Mouse (Mus musculus) CH12.LX (cell line): ENCODE results near the gene Cep112. TPM values are rescaled to one million over a fixed set of nuclear protein-coding genes. Genes with fewer than 3 reads are reported as not detected.

Source experiments
- DNase-seq: peaks from one replicate; pipeline ENCODE4 v3.0.0-alpha.2; 2013; ENCODE audit errors: extremely low read depth
- H3K27ac ChIP-seq: 2 replicates; pipeline ENCODE4 v1.5.1; 2012; ENCODE audit warnings: low read depth, mild to moderate bottlenecking, control low read depth, moderate library complexity; ENCODE audit not compliant: insufficient read depth
- H3K27me3 ChIP-seq: replicated peaks from 2 replicates; pipeline ENCODE3; 2012; ENCODE audit warnings: inconsistent platforms
- H3K36me3 ChIP-seq, 2 experiments: replicated peaks in 1 of 2; 2 replicates each; pipeline versions ENCODE3 to v1.6.1; 2012; ENCODE audit warnings: inconsistent platforms in 1 of 2, low read length in 1 of 2, mild to moderate bottlenecking in 1 of 2, mixed read lengths in 1 of 2, moderate library complexity in 1 of 2; ENCODE audit not compliant: control insufficient read depth in 1 of 2, insufficient read depth in 1 of 2
- H3K4me1 ChIP-seq, 2 experiments: 2 replicates each; pipeline ENCODE4 v1.6.1; 2012; ENCODE audit warnings: inconsistent platforms in 1 of 2, moderate library complexity in 1 of 2; ENCODE audit not compliant: insufficient read depth in 2 of 2, control insufficient read depth in 1 of 2
- H3K4me2 ChIP-seq: 2 replicates; pipeline ENCODE4 v1.6.1; 2012; ENCODE audit warnings: low read depth, mild to moderate bottlenecking, control low read depth; ENCODE audit not compliant: poor library complexity, insufficient read depth, severe bottlenecking
- H3K4me3 ChIP-seq, 3 experiments: fragments of 150-350 bp in 1 of 3; sonication (generic) in 1 of 3; replicated peaks in 1 of 3; 2 replicates each; pipeline versions ENCODE3 to v1.5.1; 2011 to 2012; ENCODE audit warnings: low read depth in 2 of 3, low read length in 2 of 3, mild to moderate bottlenecking in 2 of 3, moderate library complexity in 2 of 3, control low read depth in 1 of 3, improper control_type of control experiment in 1 of 3, inconsistent platforms in 1 of 3, mixed read lengths in 1 of 3; ENCODE audit not compliant: poor library complexity in 1 of 3
- H3K79me2 ChIP-seq: replicated peaks from 2 replicates; pipeline ENCODE4 v1.6.1; 2012; ENCODE audit warnings: mild to moderate bottlenecking, moderate library complexity; ENCODE audit not compliant: control insufficient read depth, poor library complexity, insufficient read depth, severe bottlenecking; ENCODE audit errors: extremely low read depth
- H3K9ac ChIP-seq: 2 replicates; pipeline ENCODE4 v1.6.1; 2012; ENCODE audit warnings: low read depth, mild to moderate bottlenecking, control low read depth, moderate library complexity; ENCODE audit not compliant: insufficient read depth
- H3K9me3 ChIP-seq: replicated peaks from 2 replicates; pipeline ENCODE3; 2012; ENCODE audit warnings: low read length, inconsistent platforms, mixed read lengths
- BHLHE40 ChIP-seq: IDR thresholded peaks from 2 replicates; pipeline ENCODE4 v1.6.1; 2011; ENCODE audit warnings: mild to moderate bottlenecking, low read depth, low read length, improper control_type of control experiment
- CHD1 ChIP-seq: IDR thresholded peaks from 2 replicates; pipeline ENCODE4 v1.6.1; 2012; ENCODE audit warnings: low read depth, low read length, improper control_type of control experiment, inconsistent platforms
- CHD2 ChIP-seq: IDR thresholded peaks from 2 replicates; pipeline ENCODE4 v1.6.1; 2011; ENCODE audit warnings: low read length, improper control_type of control experiment
- ELF1 ChIP-seq: IDR thresholded peaks from 2 replicates; pipeline ENCODE4 v1.6.1; 2014; ENCODE audit warnings: low read depth, mild to moderate bottlenecking, inconsistent platforms, low read length, improper control_type of control experiment
- EP300 ChIP-seq: IDR thresholded peaks from 2 replicates; pipeline ENCODE4 v1.6.1; 2011; ENCODE audit warnings: low read length, improper control_type of control experiment
- ETS1 ChIP-seq: conservative IDR thresholded peaks from 2 replicates; pipeline ENCODE4 v1.6.1; 2012; ENCODE audit warnings: low read depth, mild to moderate bottlenecking, inconsistent platforms, low read length, improper control_type of control experiment, moderate library complexity
- GABPA ChIP-seq: IDR thresholded peaks from 2 replicates; pipeline ENCODE4 v1.6.1; 2012; ENCODE audit warnings: low read depth, low read length, improper control_type of control experiment, inconsistent platforms; ENCODE audit not compliant: insufficient replicate concordance
- HCFC1 ChIP-seq: IDR thresholded peaks from 2 replicates; pipeline ENCODE4 v1.6.1; 2012; ENCODE audit warnings: low read depth, mild to moderate bottlenecking, inconsistent platforms, low read length, improper control_type of control experiment
- IRF4 ChIP-seq: IDR thresholded peaks from 2 replicates; pipeline ENCODE4 v1.6.1; 2014; ENCODE audit warnings: low read depth, mild to moderate bottlenecking, inconsistent platforms, low read length, improper control_type of control experiment
- JUN ChIP-seq: IDR thresholded peaks from 2 replicates; pipeline ENCODE4 v1.6.1; 2011; ENCODE audit warnings: low read depth, mild to moderate bottlenecking, low read length, improper control_type of control experiment, moderate library complexity; ENCODE audit not compliant: insufficient read depth
- JUND ChIP-seq: conservative IDR thresholded peaks from 2 replicates; pipeline ENCODE4 v1.6.1; 2011; ENCODE audit warnings: low read depth, low read length, improper control_type of control experiment
- KAT2A ChIP-seq: IDR thresholded peaks from 2 replicates; pipeline ENCODE4 v1.6.1; 2012; ENCODE audit warnings: low read length, improper control_type of control experiment, inconsistent platforms; ENCODE audit not compliant: insufficient replicate concordance
- MAFK ChIP-seq: IDR thresholded peaks from 2 replicates; pipeline ENCODE4 v1.6.1; 2011; ENCODE audit warnings: low read length, improper control_type of control experiment; ENCODE audit not compliant: insufficient replicate concordance
- MAX ChIP-seq: IDR thresholded peaks from 2 replicates; pipeline ENCODE4 v1.6.1; 2011; ENCODE audit warnings: low read length, improper control_type of control experiment
- MEF2A ChIP-seq: IDR thresholded peaks from 2 replicates; pipeline ENCODE4 v1.6.1; 2014; ENCODE audit warnings: low read depth, mild to moderate bottlenecking, inconsistent platforms, low read length, improper control_type of control experiment, borderline replicate concordance
- MXI1 ChIP-seq: IDR thresholded peaks from 2 replicates; pipeline ENCODE4 v1.6.1; 2011; ENCODE audit warnings: mild to moderate bottlenecking, low read depth, low read length, improper control_type of control experiment
- MYC ChIP-seq: IDR thresholded peaks from 2 replicates; pipeline ENCODE4 v1.6.1; 2011; ENCODE audit warnings: low read depth, mild to moderate bottlenecking, improper control_type of control experiment, low read length
- NRF1 ChIP-seq: IDR thresholded peaks from 2 replicates; pipeline ENCODE4 v1.6.1; 2014; ENCODE audit warnings: low read depth, mild to moderate bottlenecking, inconsistent platforms, low read length, improper control_type of control experiment, moderate library complexity
- POLR2A ChIP-seq: IDR thresholded peaks from 2 replicates; pipeline ENCODE4 v1.6.1; 2011; ENCODE audit warnings: low read depth, mild to moderate bottlenecking, improper control_type of control experiment, low read length
- POLR2AphosphoS2 ChIP-seq: IDR thresholded peaks from 2 replicates; pipeline ENCODE4 v1.6.1; 2011; ENCODE audit warnings: low read depth, low read length, improper control_type of control experiment
- RAD21 ChIP-seq: IDR thresholded peaks from 2 replicates; pipeline ENCODE4 v1.6.1; 2011; ENCODE audit warnings: low read depth, mild to moderate bottlenecking, low read length, improper control_type of control experiment, moderate library complexity
- RCOR1 ChIP-seq: conservative IDR thresholded peaks from 2 replicates; pipeline ENCODE4 v1.6.1; 2012; ENCODE audit warnings: low read depth, mild to moderate bottlenecking, inconsistent platforms, low read length, improper control_type of control experiment
- SIN3A ChIP-seq: IDR thresholded peaks from 2 replicates; pipeline ENCODE4 v1.6.1; 2012; ENCODE audit warnings: low read length, improper control_type of control experiment, inconsistent platforms
- TCF12 ChIP-seq: IDR thresholded peaks from 2 replicates; pipeline ENCODE4 v1.6.1; 2014; ENCODE audit warnings: low read depth, mild to moderate bottlenecking, inconsistent platforms, low read length, improper control_type of control experiment
- UBTF ChIP-seq: IDR thresholded peaks from 2 replicates; pipeline ENCODE4 v1.6.1; 2012; ENCODE audit warnings: low read depth, mild to moderate bottlenecking, inconsistent platforms, low read length, improper control_type of control experiment, moderate library complexity
- USF1 ChIP-seq: IDR thresholded peaks from 2 replicates; pipeline ENCODE4 v1.6.1; 2014; ENCODE audit warnings: low read depth, mild to moderate bottlenecking, inconsistent platforms, low read length, improper control_type of control experiment
- USF2 ChIP-seq: conservative IDR thresholded peaks from 2 replicates; pipeline ENCODE4 v1.6.1; 2011; ENCODE audit warnings: low read depth, low read length, improper control_type of control experiment
- ZC3H11A ChIP-seq: IDR thresholded peaks from 2 replicates; pipeline ENCODE4 v1.6.1; 2012; ENCODE audit warnings: low read depth, mild to moderate bottlenecking, inconsistent platforms, low read length, improper control_type of control experiment
- ZKSCAN1 ChIP-seq: IDR thresholded peaks from 2 replicates; pipeline ENCODE4 v1.6.1; 2012; ENCODE audit warnings: low read depth, inconsistent platforms, low read length, improper control_type of control experiment, borderline replicate concordance
- ZNF384 ChIP-seq: IDR thresholded peaks from 2 replicates; pipeline ENCODE4 v1.6.1; 2012; ENCODE audit warnings: low read depth, low read length, improper control_type of control experiment, inconsistent platforms
- dilution Hi-C: fragments of 300-500 bp; cut with MboI; formaldehyde crosslinking; loops from 2 replicates; pipeline ENCODE4 v1.14.3; 2020; ENCODE audit warnings: low sequenced_read_pairs; ENCODE audit not compliant: extremely low pct_unique_long_range_greater_than_20kb, extremely low pct_ligation_motif_present
- in situ Hi-C: fragments of 300-500 bp; cut with MboI; formaldehyde crosslinking; loops from 3 replicates; pipeline ENCODE4 v1.14.3; 2019; ENCODE audit warnings: low sequenced_read_pairs, low pct_ligation_motif_present, low pct_unique_long_range_greater_than_20kb, mixed read lengths
- polyA plus RNA-seq: library from polyadenylated mRNA; unstranded; fragments of >175 nt; gene quantifications from 2 replicates; pipeline ENCODE4 v1.2.1, GENCODE M21; 2012; ENCODE audit warnings: low read depth; ENCODE audit not compliant: insufficient read length
- total RNA-seq, 2 experiments: library from RNA; depleted of rRNA; stranded (reverse); fragments of 300-350 nt in 1 of 2; fragments of >200 nt in 1 of 2; gene quantifications; 2 replicates each; pipeline ENCODE4 v1.2.3; 2012 to 2014

Gene Cep112
- total and polyA plus RNA-seq, 3 experiments = 0.93 to 1.4 (median 1.3) TPM

DNA sequence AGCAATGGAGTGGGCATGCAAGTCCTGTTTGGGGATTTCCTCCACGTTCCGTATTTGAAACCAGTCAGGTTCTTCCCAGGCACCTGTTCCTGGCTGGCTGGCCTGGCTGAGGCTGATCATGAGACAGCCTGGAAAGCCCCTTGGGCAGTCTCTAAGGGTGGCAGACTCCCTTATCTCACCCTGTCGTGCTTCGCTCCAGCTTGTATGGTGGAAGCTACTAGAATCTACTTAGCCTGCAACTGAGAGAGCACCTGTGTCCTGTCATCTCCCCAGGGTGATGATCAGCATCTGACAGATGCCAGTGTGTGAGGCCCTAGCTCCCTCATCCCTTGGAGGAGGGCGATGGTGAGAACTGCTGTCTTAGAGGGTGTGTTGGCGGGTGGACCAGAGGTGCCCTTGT lies 473.5 kb downstream of the Cep112 start:
- no peaks in the 10 kb centered on the region for H3K9me3 ChIP-seq
- dilution Hi-C loops = no loop called here
- in situ Hi-C loops = no loop called here
- peaks cover 31 to 96% of the 10 kb centered on the region in 2 experiments for H3K4me1 ChIP-seq
- H3K9ac ChIP-seq = no peak overlapping the region
- no peaks in the 10 kb centered on the region for H3K79me2 ChIP-seq
- H3K36me3 ChIP-seq = no peaks in the 10 kb centered on the region
- no peak overlapping the region for H3K4me3 ChIP-seq
- DNase-seq = peak; percentile 93
- 0 out of 2 replicates have a peak, but pooled peaks have one; percentile 21 for TF ChIP-seq KAT2A
- TF ChIP-seq MEF2A = peak; percentile 73; the same call in 1 of the 2 replicates
- TF ChIP-seq CHD1 = 0 out of 2 replicates have a peak, but pooled peaks have one; percentile 74
- no peak for TF ChIP-seq MXI1
- no peak for TF ChIP-seq HCFC1
- no peak for TF ChIP-seq POLR2A
- TF ChIP-seq MAFK = 0 out of 2 replicates have a peak, but pooled peaks have one; percentile 40
- no peak for TF ChIP-seq POLR2AphosphoS2
- TF ChIP-seq USF2 = no peak
- no peak for TF ChIP-seq NRF1
- TF ChIP-seq IRF4 = peak; percentile 58
- peak; percentile 17; the same call in 1 of the 2 replicates for TF ChIP-seq ELF1
- TF ChIP-seq EP300 = peak; percentile 92
- peak; percentile 18 for TF ChIP-seq RAD21
- no peak for TF ChIP-seq ZKSCAN1
- TF ChIP-seq RCOR1 = 0 out of 2 replicates have a peak, but pooled peaks have one; percentile 11
- 0 out of 2 replicates have a peak, but pooled peaks have one; percentile 54 for TF ChIP-seq SIN3A
- TF ChIP-seq JUN = no peak
- TF ChIP-seq USF1 = no peak
- TF ChIP-seq UBTF = no peak
- TF ChIP-seq BHLHE40 = peak; percentile 77
- no peak for TF ChIP-seq ZC3H11A
- peak; percentile 71; the same call in 1 of the 2 replicates for TF ChIP-seq MAX
- no peak for TF ChIP-seq ZNF384
- TF ChIP-seq JUND = no peak
- peak; percentile 91 for TF ChIP-seq ETS1
- TF ChIP-seq MYC = peak; percentile 60
- no peak for TF ChIP-seq GABPA
- 0 out of 2 replicates have a peak, but pooled peaks have one; percentile 48 for TF ChIP-seq CHD2
- TF ChIP-seq TCF12 = peak; percentile 99
- TF ChIP-seq, all 38 proteins: peak for 16
- Histone ChIP-seq H3K27ac (peak overlapping the region; percentile 27; the same call in 1 of the 2 replicates), H3K4me2 (peak overlapping the region; percentile 10; the same call in 1 of the 2 replicates), H3K27me3 (no peaks in the 10 kb centered on the region)
